Mouse (Mus musculus) CH12.LX (cell line): ENCODE data around the gene Rps6ka1. TPM values are rescaled to one million over a fixed set of nuclear protein-coding genes. Genes with fewer than 3 reads are reported as not detected.

Source experiments
- DNase-seq: peaks from one replicate; pipeline ENCODE4 v3.0.0-alpha.2; 2013; ENCODE audit errors: extremely low read depth
- H3K27ac ChIP-seq: 2 replicates; pipeline ENCODE4 v1.5.1; 2012; ENCODE audit warnings: low read depth, mild to moderate bottlenecking, control low read depth, moderate library complexity; ENCODE audit not compliant: insufficient read depth
- H3K27me3 ChIP-seq: replicated peaks from 2 replicates; pipeline ENCODE3; 2012; ENCODE audit warnings: inconsistent platforms
- H3K36me3 ChIP-seq, 2 experiments: replicated peaks in 1 of 2; 2 replicates each; pipeline versions ENCODE3 to v1.6.1; 2012; ENCODE audit warnings: inconsistent platforms in 1 of 2, low read length in 1 of 2, mild to moderate bottlenecking in 1 of 2, mixed read lengths in 1 of 2, moderate library complexity in 1 of 2; ENCODE audit not compliant: control insufficient read depth in 1 of 2, insufficient read depth in 1 of 2
- H3K4me1 ChIP-seq, 2 experiments: 2 replicates each; pipeline ENCODE4 v1.6.1; 2012; ENCODE audit warnings: inconsistent platforms in 1 of 2, moderate library complexity in 1 of 2; ENCODE audit not compliant: insufficient read depth in 2 of 2, control insufficient read depth in 1 of 2
- H3K4me2 ChIP-seq: 2 replicates; pipeline ENCODE4 v1.6.1; 2012; ENCODE audit warnings: low read depth, mild to moderate bottlenecking, control low read depth; ENCODE audit not compliant: poor library complexity, insufficient read depth, severe bottlenecking
- H3K4me3 ChIP-seq, 3 experiments: fragments of 150-350 bp in 1 of 3; sonication (generic) in 1 of 3; replicated peaks in 1 of 3; 2 replicates each; pipeline versions ENCODE3 to v1.5.1; 2011 to 2012; ENCODE audit warnings: low read depth in 2 of 3, low read length in 2 of 3, mild to moderate bottlenecking in 2 of 3, moderate library complexity in 2 of 3, control low read depth in 1 of 3, improper control_type of control experiment in 1 of 3, inconsistent platforms in 1 of 3, mixed read lengths in 1 of 3; ENCODE audit not compliant: poor library complexity in 1 of 3
- H3K79me2 ChIP-seq: replicated peaks from 2 replicates; pipeline ENCODE4 v1.6.1; 2012; ENCODE audit warnings: mild to moderate bottlenecking, moderate library complexity; ENCODE audit not compliant: control insufficient read depth, poor library complexity, insufficient read depth, severe bottlenecking; ENCODE audit errors: extremely low read depth
- H3K9ac ChIP-seq: 2 replicates; pipeline ENCODE4 v1.6.1; 2012; ENCODE audit warnings: low read depth, mild to moderate bottlenecking, control low read depth, moderate library complexity; ENCODE audit not compliant: insufficient read depth
- H3K9me3 ChIP-seq: replicated peaks from 2 replicates; pipeline ENCODE3; 2012; ENCODE audit warnings: low read length, inconsistent platforms, mixed read lengths
- CHD1 ChIP-seq: IDR thresholded peaks from 2 replicates; pipeline ENCODE4 v1.6.1; 2012; ENCODE audit warnings: low read depth, low read length, improper control_type of control experiment, inconsistent platforms
- CHD2 ChIP-seq: IDR thresholded peaks from 2 replicates; pipeline ENCODE4 v1.6.1; 2011; ENCODE audit warnings: low read length, improper control_type of control experiment
- E2F4 ChIP-seq: IDR thresholded peaks from 2 replicates; pipeline ENCODE4 v1.6.1; 2011; ENCODE audit warnings: low read depth, low read length, improper control_type of control experiment; ENCODE audit not compliant: insufficient replicate concordance
- GABPA ChIP-seq: IDR thresholded peaks from 2 replicates; pipeline ENCODE4 v1.6.1; 2012; ENCODE audit warnings: low read depth, low read length, improper control_type of control experiment, inconsistent platforms; ENCODE audit not compliant: insufficient replicate concordance
- IRF4 ChIP-seq: IDR thresholded peaks from 2 replicates; pipeline ENCODE4 v1.6.1; 2014; ENCODE audit warnings: low read depth, mild to moderate bottlenecking, inconsistent platforms, low read length, improper control_type of control experiment
- JUN ChIP-seq: IDR thresholded peaks from 2 replicates; pipeline ENCODE4 v1.6.1; 2011; ENCODE audit warnings: low read depth, mild to moderate bottlenecking, low read length, improper control_type of control experiment, moderate library complexity; ENCODE audit not compliant: insufficient read depth
- MAFK ChIP-seq: IDR thresholded peaks from 2 replicates; pipeline ENCODE4 v1.6.1; 2011; ENCODE audit warnings: low read length, improper control_type of control experiment; ENCODE audit not compliant: insufficient replicate concordance
- MAX ChIP-seq: IDR thresholded peaks from 2 replicates; pipeline ENCODE4 v1.6.1; 2011; ENCODE audit warnings: low read length, improper control_type of control experiment
- MXI1 ChIP-seq: IDR thresholded peaks from 2 replicates; pipeline ENCODE4 v1.6.1; 2011; ENCODE audit warnings: mild to moderate bottlenecking, low read depth, low read length, improper control_type of control experiment
- NELFE ChIP-seq: IDR thresholded peaks from 2 replicates; pipeline ENCODE4 v1.6.1; 2011; ENCODE audit warnings: low read depth, low read length, improper control_type of control experiment
- PAX5 ChIP-seq: IDR thresholded peaks from 2 replicates; pipeline ENCODE4 v1.6.1; 2012; ENCODE audit warnings: low read length, inconsistent platforms, mixed read lengths
- POLR2AphosphoS2 ChIP-seq: IDR thresholded peaks from 2 replicates; pipeline ENCODE4 v1.6.1; 2011; ENCODE audit warnings: low read depth, low read length, improper control_type of control experiment
- RCOR1 ChIP-seq: conservative IDR thresholded peaks from 2 replicates; pipeline ENCODE4 v1.6.1; 2012; ENCODE audit warnings: low read depth, mild to moderate bottlenecking, inconsistent platforms, low read length, improper control_type of control experiment
- SMC3 ChIP-seq: IDR thresholded peaks from 2 replicates; pipeline ENCODE4 v1.6.1; 2011; ENCODE audit warnings: low read depth, low read length, improper control_type of control experiment
- TBP ChIP-seq: conservative IDR thresholded peaks from 2 replicates; pipeline ENCODE4 v1.6.1; 2011; ENCODE audit warnings: low read depth, low read length, improper control_type of control experiment
- ZKSCAN1 ChIP-seq: IDR thresholded peaks from 2 replicates; pipeline ENCODE4 v1.6.1; 2012; ENCODE audit warnings: low read depth, inconsistent platforms, low read length, improper control_type of control experiment, borderline replicate concordance
- dilution Hi-C: fragments of 300-500 bp; cut with MboI; formaldehyde crosslinking; loops from 2 replicates; pipeline ENCODE4 v1.14.3; 2020; ENCODE audit warnings: low sequenced_read_pairs; ENCODE audit not compliant: extremely low pct_unique_long_range_greater_than_20kb, extremely low pct_ligation_motif_present
- in situ Hi-C: fragments of 300-500 bp; cut with MboI; formaldehyde crosslinking; loops from 3 replicates; pipeline ENCODE4 v1.14.3; 2019; ENCODE audit warnings: low sequenced_read_pairs, low pct_ligation_motif_present, low pct_unique_long_range_greater_than_20kb, mixed read lengths
- polyA plus RNA-seq: library from polyadenylated mRNA; unstranded; fragments of >175 nt; gene quantifications from 2 replicates; pipeline ENCODE4 v1.2.1, GENCODE M21; 2012; ENCODE audit warnings: low read depth; ENCODE audit not compliant: insufficient read length
- total RNA-seq, 2 experiments: library from RNA; depleted of rRNA; stranded (reverse); fragments of 300-350 nt in 1 of 2; fragments of >200 nt in 1 of 2; gene quantifications; 2 replicates each; pipeline ENCODE4 v1.2.3; 2012 to 2014

Rps6ka1 gene
- total and polyA plus RNA-seq, 3 experiments = 72.5 to 130 (median 123) TPM

DNA sequence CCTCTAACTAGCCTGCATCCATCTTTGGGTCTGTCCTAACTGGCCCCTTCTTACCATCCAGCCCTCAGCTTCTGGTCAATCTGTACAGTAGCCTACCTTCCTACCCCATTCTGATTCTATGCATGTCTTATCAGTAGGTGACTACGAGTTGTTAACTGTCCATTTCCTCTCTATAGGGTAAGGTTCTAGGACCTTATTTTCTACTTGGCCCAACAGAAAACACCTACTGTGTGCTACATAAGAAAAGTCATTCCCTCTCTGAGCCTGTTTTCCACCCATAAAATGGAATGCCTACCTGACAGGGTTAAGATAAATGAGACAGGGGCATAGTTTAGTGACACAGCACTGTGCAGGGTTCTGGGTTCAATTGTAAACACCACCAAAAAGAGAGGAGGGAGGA is 41.0 kb downstream of the Rps6ka1 start:
- peak; percentile 50 for TF ChIP-seq ZKSCAN1
- no peak for TF ChIP-seq POLR2AphosphoS2
- Histone ChIP-seq H3K4me3 (no peak overlapping the region), H3K9me3 (no peaks in the 10 kb centered on the region), H3K36me3 (peaks cover 42 to 54% of the 10 kb centered on the region in 2 experiments), H3K9ac (no peak overlapping the region), H3K4me1 (peaks cover 28 to 51% of the 10 kb centered on the region in 2 experiments), H3K27me3 (no peaks in the 10 kb centered on the region), H3K27ac (no peak overlapping the region), H3K4me2 (no peak overlapping the region), H3K79me2 (no peaks in the 10 kb centered on the region)
- in situ Hi-C loops = no loop called here
- dilution Hi-C loops = no loop called here
- DNase-seq = no peak

DNA sequence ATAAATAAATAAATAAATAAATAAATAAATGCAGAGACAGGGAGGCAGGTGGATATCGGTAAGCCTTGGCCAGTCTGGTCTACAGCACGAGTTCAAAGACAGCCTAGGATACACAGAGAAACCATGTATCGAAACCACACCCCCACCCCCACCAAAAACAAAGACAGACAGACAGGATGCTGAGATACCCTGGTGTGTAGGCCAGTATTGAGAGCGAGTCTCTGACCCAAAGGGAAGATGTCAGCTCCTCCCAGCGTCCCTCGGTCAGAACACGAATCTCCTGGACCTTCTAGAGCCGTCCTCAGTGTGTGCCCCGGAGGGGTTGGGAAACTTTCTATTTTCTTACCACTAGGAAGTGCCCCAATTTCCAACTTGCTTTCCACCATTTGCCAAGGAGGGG is 42.5 kb downstream of the Rps6ka1 start:
- in situ Hi-C loops (no loop called here), dilution Hi-C loops (no loop called here)
- Histone ChIP-seq H3K4me2 (no peak overlapping the region), H3K79me2 (no peaks in the 10 kb centered on the region), H3K27ac (no peak overlapping the region), H3K36me3 (peaks cover 28 to 39% of the 10 kb centered on the region in 2 experiments), H3K27me3 (no peaks in the 10 kb centered on the region), H3K4me3 (no peak overlapping the region), H3K9me3 (no peaks in the 10 kb centered on the region), H3K9ac (no peak overlapping the region), H3K4me1 (peaks cover 33 to 54% of the 10 kb centered on the region in 2 experiments)
- TF ChIP-seq IRF4 (no peak), MAX (no peak), E2F4 (no peak), NELFE (no peak), SMC3 (no peak), MXI1 (no peak), RCOR1 (no peak), POLR2AphosphoS2 (no peak), ZKSCAN1 (no peak), CHD1 (no peak), CHD2 (no peak), JUN (no peak), PAX5 (no peak), MAFK (no peak), TBP (no peak), GABPA (no peak)
- DNase-seq = no peak
